Mouse (Mus musculus) heart, embryonic 12.5 days (tissue): ENCODE measurements at regions not wholly inside any gene's neighbourhood (a gene's known extent, or its start where the extent isn't known, plus 50 kb on each side); places are given as distances from the start of the nearest gene placed in this dataset.
"Not testable (repeated sequence)": the region's sequence is repeated elsewhere in the genome, so short reads cannot be mapped to it uniquely, and the experiment has no call there.

Source experiments
- ATAC-seq: fragments of 200-750 bp; cut with Nextera tagmentation; 2 replicates; pipeline ENCODE4 v1.8.0; 2017; ENCODE audit warnings: moderate TSS enrichment, moderate library complexity; ENCODE audit not compliant: insufficient number of reproducible peaks, low FRiP score
- H3K27ac ChIP-seq: fragments of 300-500 bp; sonication (generic); 2 replicates; pipeline ENCODE4 v1.5.1; 2016; ENCODE audit warnings: mild to moderate bottlenecking, moderate library complexity; ENCODE audit not compliant: poor library complexity, severe bottlenecking
- H3K27me3 ChIP-seq: fragments of 300-500 bp; sonication (generic); replicated peaks from 2 replicates; pipeline ENCODE4 v1.6.1; 2016; ENCODE audit warnings: mild to moderate bottlenecking, moderate library complexity
- H3K36me3 ChIP-seq: fragments of 300-500 bp; sonication (generic); 2 replicates; pipeline ENCODE4 v1.6.1; 2016; ENCODE audit warnings: mild to moderate bottlenecking, moderate library complexity
- H3K4me1 ChIP-seq: fragments of 300-500 bp; sonication (generic); replicated peaks from 2 replicates; pipeline ENCODE4 v1.6.1; 2016; ENCODE audit warnings: mild to moderate bottlenecking
- H3K4me2 ChIP-seq: fragments of 300-500 bp; sonication (generic); 2 replicates; pipeline ENCODE4 v1.6.1; 2016; ENCODE audit warnings: mild to moderate bottlenecking, moderate library complexity
- H3K4me3 ChIP-seq: fragments of 300-500 bp; sonication (generic); 2 replicates; pipeline ENCODE4 v1.5.1; 2016; ENCODE audit warnings: mild to moderate bottlenecking
- H3K9ac ChIP-seq: fragments of 300-500 bp; sonication (generic); 2 replicates; pipeline ENCODE4 v1.6.1; 2016; ENCODE audit warnings: mild to moderate bottlenecking, moderate library complexity
- H3K9me3 ChIP-seq: fragments of 300-500 bp; sonication (generic); replicated peaks from 2 replicates; pipeline ENCODE4 v1.6.1; 2016; ENCODE audit warnings: mild to moderate bottlenecking, moderate library complexity
- WGBS: fragments of 180-500 bp; shearing (Covaris S2); methylation state at CpG from one replicate; pipeline ENCODE4 v1.1.7; 2016; 5-methylcytosine and 5-hydroxymethylcytosine counted together

DNA sequence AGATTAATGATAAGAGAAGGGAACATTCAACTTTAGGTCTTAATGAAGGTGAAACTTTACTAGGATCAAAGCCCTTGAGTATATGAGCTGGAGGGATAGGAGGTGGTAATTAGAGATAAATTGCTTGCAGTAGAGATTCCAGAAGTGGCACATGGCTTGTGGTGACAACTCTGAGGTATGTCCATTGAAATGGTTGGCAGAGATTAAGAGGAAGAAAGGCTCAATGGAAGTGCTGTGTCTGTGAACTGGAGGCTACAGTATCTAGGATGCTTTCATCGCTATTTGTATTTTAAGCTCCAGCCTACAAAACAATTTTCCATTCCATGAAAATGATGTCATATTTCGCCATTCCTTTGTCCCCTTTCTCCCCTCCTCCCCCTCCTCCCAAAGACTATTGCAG lies 508.1 kb upstream of the Gm9747 start:
- WGBS = 11% methylated on average over 2 of the region's 2 CpGs
- no peak overlapping the region for H3K27ac ChIP-seq
- ATAC-seq = peak; percentile 79; the same call in 1 of the 2 replicates

GRCm38 (mm10) chr1:81726268-81727132 lies 506.4 kb upstream of the Gm9747 start:
- Histone ChIP-seq H3K27me3 (no peaks in the 10 kb centered on the region), H3K4me1 (no peaks in the 10 kb centered on the region), H3K9ac (no peak overlapping the region), H3K36me3 (no peaks in the 10 kb centered on the region), H3K27ac (no peak overlapping the region), H3K9me3 (no peaks in the 10 kb centered on the region), H3K4me3 (no peak overlapping the region), H3K4me2 (no peak overlapping the region)
- WGBS = 95% methylated on average over 2 of the region's 2 CpGs
- no peak for ATAC-seq

More for the DNA sequence above, 508.1 kb upstream of the Gm9747 start:
- H3K36me3 ChIP-seq = no peaks in the 10 kb centered on the region
- H3K9ac ChIP-seq = no peak overlapping the region
- no peaks in the 10 kb centered on the region for H3K4me1 ChIP-seq
- no peak overlapping the region for H3K4me2 ChIP-seq
- H3K9me3 ChIP-seq = no peaks in the 10 kb centered on the region
- H3K27me3 ChIP-seq = no peaks in the 10 kb centered on the region
- H3K4me3 ChIP-seq = no peak overlapping the region

DNA sequence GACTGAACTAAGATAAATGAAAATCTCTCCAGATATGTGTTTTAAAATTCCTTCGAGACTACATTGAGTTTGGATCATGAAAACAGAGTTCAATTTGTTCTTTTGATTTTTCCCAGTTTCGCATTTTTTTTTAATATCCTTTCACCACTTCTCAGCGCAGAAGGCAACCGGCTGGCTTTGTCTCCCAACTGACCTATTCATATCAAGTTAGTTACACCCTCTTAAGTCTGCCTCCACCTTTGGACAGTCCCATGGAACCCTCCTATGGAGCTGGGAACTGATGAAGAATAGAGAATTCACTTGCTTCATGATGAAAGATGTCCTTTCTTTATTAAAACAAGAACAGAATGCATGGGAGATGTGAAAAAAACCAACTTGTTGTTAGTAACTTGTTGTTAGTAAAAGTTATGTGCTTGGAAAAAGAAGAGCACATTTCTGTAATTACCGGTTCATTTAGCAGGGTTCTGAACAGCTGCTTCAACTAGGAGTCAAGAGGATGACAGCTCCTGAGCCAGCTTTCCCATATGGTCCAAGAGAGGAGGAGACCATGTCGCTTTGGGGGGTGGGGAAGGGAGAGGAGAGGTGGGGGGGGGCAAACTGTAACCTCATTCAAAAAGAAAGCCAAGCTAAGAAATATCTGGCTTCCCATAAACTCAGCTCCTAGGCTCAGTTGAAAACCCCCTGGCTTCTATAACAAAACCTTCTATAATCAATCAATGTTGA lies 495.6 kb upstream of the Gm9747 start:
- 70% methylated on average over 6 of the region's 6 CpGs for WGBS
- Histone ChIP-seq H3K9ac (no peak overlapping the region), H3K36me3 (no peaks in the 10 kb centered on the region), H3K27ac (no peak overlapping the region), H3K27me3 (no peaks in the 10 kb centered on the region), H3K9me3 (no peaks in the 10 kb centered on the region), H3K4me3 (no peak overlapping the region), H3K4me1 (no peaks in the 10 kb centered on the region), H3K4me2 (no peak overlapping the region)
- ATAC-seq = no peak

- no peak overlapping the region for H3K9ac ChIP-seq
- no peak for ATAC-seq
- no peaks in the 10 kb centered on the region for H3K27me3 ChIP-seq
- H3K4me3 ChIP-seq = no peak overlapping the region
- H3K27ac ChIP-seq = no peak overlapping the region
- no peaks in the 10 kb centered on the region for H3K9me3 ChIP-seq
- H3K4me2 ChIP-seq = no peak overlapping the region
- H3K36me3 ChIP-seq = no peaks in the 10 kb centered on the region
- 0 out of 2 replicates have a peak, but pooled peaks cover 1% of the 10 kb centered on the region for H3K4me1 ChIP-seq
- 27% methylated on average over 2 of the region's 2 CpGs for WGBS
These were observed 494.5 kb upstream of the Gm9747 start for GRCm38 (mm10) chr1:81738384-81738783.

GRCm38 (mm10) chr1:81739392-81739791 lies 493.5 kb upstream of the Gm9747 start:
- ATAC-seq = no peak
- Histone ChIP-seq H3K4me3 (no peak overlapping the region), H3K27ac (no peak overlapping the region), H3K27me3 (no peaks in the 10 kb centered on the region), H3K36me3 (no peaks in the 10 kb centered on the region), H3K9ac (no peak overlapping the region), H3K4me2 (no peak overlapping the region), H3K4me1 (peaks cover 8% of the 10 kb centered on the region), H3K9me3 (no peaks in the 10 kb centered on the region)
- 70% methylated on average over 3 of the region's 3 CpGs for WGBS

DNA sequence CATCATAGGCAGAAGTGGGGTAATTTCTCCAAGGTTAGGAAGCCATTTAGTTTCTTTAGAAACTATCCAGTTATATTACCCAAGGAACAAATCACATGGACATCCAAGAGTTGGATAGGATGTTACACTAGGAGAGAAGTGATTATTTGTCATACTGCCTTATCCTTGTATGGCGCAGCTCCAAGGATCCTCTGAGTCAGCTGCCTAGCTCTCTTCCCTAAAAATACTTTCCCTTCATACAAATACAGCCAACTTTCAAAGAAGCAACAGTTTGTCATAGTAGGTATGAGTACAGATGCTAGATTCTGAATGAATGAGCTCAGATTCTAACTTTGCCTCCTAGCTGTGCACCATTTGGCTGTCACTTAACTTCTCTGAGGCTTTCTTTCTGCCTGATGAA lies 492.9 kb upstream of the Gm9747 start:
- ATAC-seq = no peak
- Histone ChIP-seq H3K4me3 (no peak overlapping the region), H3K36me3 (no peaks in the 10 kb centered on the region), H3K27ac (no peak overlapping the region), H3K9me3 (no peaks in the 10 kb centered on the region), H3K4me2 (no peak overlapping the region), H3K27me3 (no peaks in the 10 kb centered on the region), H3K4me1 (peaks cover 14% of the 10 kb centered on the region), H3K9ac (no peak overlapping the region)
- 83% methylated on average over 1 of the region's 1 CpGs for WGBS

DNA sequence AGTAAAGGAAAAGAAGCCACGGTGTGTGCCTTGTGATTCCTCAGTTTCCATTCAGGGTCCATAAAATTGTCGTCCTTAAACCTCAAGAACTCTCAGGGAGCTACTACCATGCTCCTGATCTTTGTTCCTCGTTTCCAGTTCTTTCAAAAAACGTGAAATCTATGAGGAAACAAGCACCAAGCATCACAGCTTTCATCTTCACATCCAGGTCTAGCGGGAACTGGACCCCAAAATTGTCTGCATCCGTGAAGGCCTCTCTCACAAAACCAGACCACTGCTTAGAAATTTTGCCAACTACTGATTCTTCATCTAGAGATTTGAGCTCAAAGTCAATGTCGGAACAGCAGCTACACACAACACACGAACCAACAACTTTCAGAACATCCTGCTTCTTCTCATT lies 491.0 kb upstream of the Gm9747 start:
- not testable (repeated sequence) for H3K36me3 ChIP-seq, H3K9me3 ChIP-seq, ATAC-seq, H3K27me3 ChIP-seq, H3K27ac ChIP-seq, H3K4me2 ChIP-seq, H3K4me3 ChIP-seq, H3K9ac ChIP-seq
- H3K4me1 ChIP-seq = peaks cover 18% of the 10 kb centered on the region
- 82% methylated on average over 8 of the region's 8 CpGs for WGBS

GRCm38 (mm10) chr1:81744524-81744923 lies 488.4 kb upstream of the Gm9747 start:
- H3K4me1 ChIP-seq = peaks cover 18% of the 10 kb centered on the region
- H3K36me3 ChIP-seq = no peaks in the 10 kb centered on the region
- H3K27me3 ChIP-seq = no peaks in the 10 kb centered on the region
- peak overlapping the region; percentile 7; the same call in 1 of the 2 replicates for H3K27ac ChIP-seq
- H3K9ac ChIP-seq = no peak overlapping the region
- 36% methylated on average over 8 of the region's 8 CpGs for WGBS
- no peaks in the 10 kb centered on the region for H3K9me3 ChIP-seq
- H3K4me3 ChIP-seq = no peak overlapping the region
- no peak overlapping the region for H3K4me2 ChIP-seq
- ATAC-seq = peak; percentile 85

DNA sequence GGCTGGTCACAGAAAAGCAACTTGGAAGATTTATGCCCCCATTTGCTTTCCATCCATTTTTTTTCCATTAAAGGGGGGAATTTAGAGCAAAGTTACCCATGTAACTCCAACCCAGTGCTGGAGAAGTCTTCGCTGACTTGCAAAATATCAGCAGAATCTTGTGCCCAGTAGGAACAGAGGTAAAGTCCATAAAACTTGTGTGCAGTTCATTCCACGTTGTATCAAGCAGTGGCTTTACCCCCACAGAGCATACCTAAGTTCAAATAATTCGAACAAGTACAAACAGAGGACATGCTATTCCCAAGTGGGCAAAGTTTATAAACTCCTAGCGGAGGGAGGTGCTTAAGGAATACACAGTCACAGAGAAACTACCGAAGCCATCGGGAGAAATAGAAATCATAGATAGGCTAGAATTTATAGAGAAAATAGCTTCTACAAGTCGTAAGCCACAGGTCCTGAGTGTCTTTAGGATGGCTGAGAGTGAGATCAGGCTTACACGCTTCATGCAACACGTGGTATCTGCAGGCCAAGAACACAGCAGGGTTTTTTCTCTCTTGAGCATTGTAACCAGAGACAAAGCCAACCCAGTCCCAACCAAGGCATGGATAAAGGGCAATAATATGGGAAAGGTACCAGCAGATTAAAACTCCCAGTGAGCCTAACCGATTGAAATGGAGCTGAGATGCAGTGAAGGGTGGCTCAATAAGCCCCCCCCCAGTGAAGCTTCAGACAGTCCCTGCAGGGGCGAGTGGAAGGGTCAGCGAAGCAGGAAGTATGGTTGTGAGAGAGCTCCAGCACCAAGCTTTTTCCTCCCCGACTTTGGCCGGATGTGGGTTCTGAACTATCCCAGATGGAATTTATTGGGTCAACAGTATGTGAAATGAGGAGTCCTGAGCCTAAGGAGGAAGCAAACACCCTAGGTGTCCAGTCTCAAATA lies 487.6 kb upstream of the Gm9747 start:
- 82% methylated on average over 14 of the region's 14 CpGs for WGBS
- H3K9ac ChIP-seq = no peak overlapping the region
- peaks cover 18% of the 10 kb centered on the region for H3K4me1 ChIP-seq
- ATAC-seq = no peak
- no peak overlapping the region for H3K4me2 ChIP-seq
- H3K4me3 ChIP-seq = no peak overlapping the region
- H3K27me3 ChIP-seq = no peaks in the 10 kb centered on the region
- no peaks in the 10 kb centered on the region for H3K9me3 ChIP-seq
- H3K27ac ChIP-seq = peak overlapping the region; percentile 7; the same call in 1 of the 2 replicates
- H3K36me3 ChIP-seq = no peaks in the 10 kb centered on the region

GRCm38 (mm10) chr1:81746013-81746412 lies 486.9 kb upstream of the Gm9747 start:
- Histone ChIP-seq H3K4me1 (peaks cover 18% of the 10 kb centered on the region), H3K9me3 (no peaks in the 10 kb centered on the region), H3K9ac (no peak overlapping the region), H3K27me3 (no peaks in the 10 kb centered on the region), H3K4me3 (no peak overlapping the region), H3K4me2 (no peak overlapping the region), H3K36me3 (no peaks in the 10 kb centered on the region), H3K27ac (no peak overlapping the region)
- 84% methylated on average over 3 of the region's 3 CpGs for WGBS
- ATAC-seq = no peak

DNA sequence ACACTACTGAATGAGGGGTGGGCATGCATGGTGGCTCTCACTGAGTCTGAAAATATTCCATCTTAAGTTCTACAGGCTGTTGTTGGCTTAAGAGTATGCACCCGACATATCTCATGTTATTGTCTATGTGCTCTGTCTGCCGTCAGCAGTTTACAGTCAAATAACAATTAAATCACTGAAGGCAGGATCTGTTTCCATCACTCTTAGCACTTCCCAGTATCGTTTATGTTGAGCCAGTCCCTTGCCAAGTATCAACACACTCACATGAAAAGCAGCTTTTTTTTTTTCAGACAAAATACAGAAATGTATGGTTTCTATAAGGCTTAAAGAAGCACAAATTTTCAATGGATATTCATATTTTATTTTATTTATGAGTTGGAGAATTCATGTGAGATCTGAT lies 485.9 kb upstream of the Gm9747 start:
- Histone ChIP-seq H3K4me3 (no peak overlapping the region), H3K27ac (no peak overlapping the region), H3K9ac (no peak overlapping the region), H3K4me2 (no peak overlapping the region), H3K4me1 (peaks cover 18% of the 10 kb centered on the region), H3K36me3 (no peaks in the 10 kb centered on the region), H3K9me3 (no peaks in the 10 kb centered on the region), H3K27me3 (no peaks in the 10 kb centered on the region)
- ATAC-seq = no peak
- 58% methylated on average over 3 of the region's 3 CpGs for WGBS
